Mouse (Mus musculus): ENCODE measurements at regions not wholly inside any gene's neighbourhood (a gene's known extent, or its start where the extent isn't known, plus 50 kb on each side); places are given as distances from the start of the nearest gene placed in this dataset.
A peak's percentile ranks its signal among the peaks of the same experiment; 100 is the strongest.

DNA sequence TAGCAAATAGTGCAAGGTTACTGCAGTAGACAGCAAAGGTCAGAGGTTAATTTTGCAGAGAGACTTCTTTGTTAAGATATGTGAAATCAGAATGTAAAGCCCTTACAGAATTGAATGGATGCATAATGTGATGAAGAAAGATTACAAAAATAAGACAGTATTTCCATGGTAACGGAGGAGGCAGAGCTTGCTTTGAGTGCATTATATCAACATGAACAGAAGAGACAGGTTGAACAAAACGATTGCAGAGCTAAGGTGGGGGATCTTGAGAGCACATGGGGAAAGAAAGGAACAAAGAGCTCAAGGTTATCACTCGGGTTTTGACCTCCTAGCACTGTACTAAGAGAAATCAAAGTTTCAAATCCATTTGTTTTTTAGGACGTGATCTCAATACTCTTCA lies 106.2 kb upstream of the Rap2b start:
- no peak for DNase-seq (ENCODE audit: low spot score in 2 of 2)

- DNase-seq (ENCODE audit: low spot score in 2 of 2), result no peak
Measured at GRCm38 (mm10) chr3:61255643-61256042, 105.8 kb upstream of the Rap2b start.

- DNase-seq (ENCODE audit: low spot score in 2 of 2), result peak; percentile 22 to 40
Measured at GRCm38 (mm10) chr3:61268453-61269335, 92.7 kb upstream of the Rap2b start.

- no peak for DNase-seq (ENCODE audit: low spot score in 2 of 2)
Measured at GRCm38 (mm10) chr3:61285924-61286520, 75.4 kb upstream of the Rap2b start.

- DNase-seq (ENCODE audit: low spot score in 2 of 2), result no peak
Measured at GRCm38 (mm10) chr3:61288195-61288594, 73.2 kb upstream of the Rap2b start.

DNA sequence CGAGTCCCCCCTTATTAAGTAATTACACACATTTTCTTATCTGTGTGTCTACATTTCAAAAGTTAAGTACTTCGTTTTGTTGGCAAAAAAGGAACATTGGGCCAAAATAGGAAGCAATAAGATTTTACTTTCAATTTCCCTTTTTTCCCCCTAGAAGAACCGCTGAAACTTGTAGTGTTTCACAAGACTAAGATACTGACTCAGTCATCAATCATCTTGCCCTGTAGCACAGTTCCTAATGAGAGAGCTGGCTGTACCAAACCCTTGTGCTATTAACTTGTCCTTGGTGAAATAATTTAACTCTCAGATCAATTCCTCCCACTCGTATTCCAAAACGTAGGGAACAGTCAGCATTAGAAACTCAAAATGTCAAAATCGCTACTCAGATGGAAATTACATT lies 66.6 kb upstream of the Rap2b start:
- DNase-seq (ENCODE audit: low spot score in 2 of 2), result no peak

DNA sequence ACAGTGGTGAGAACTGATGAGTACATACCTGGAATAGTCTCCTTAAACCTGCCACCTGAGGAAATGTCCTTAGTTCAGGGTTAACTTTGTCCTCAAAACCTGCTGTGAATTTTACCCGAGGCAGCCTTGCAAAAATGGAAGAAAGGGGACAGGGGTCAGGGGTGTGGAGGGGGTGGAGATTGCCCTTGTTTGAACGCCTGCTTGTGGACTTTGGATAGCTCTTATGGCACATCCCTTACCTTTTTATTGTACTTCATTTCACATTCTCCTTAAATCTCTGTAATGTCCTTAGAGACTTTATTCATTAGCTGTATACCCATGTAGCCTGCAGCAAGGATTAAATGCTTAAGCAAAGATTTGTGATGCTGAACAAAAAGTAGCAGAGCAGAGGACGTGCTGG lies 64.1 kb upstream of the Rap2b start:
- DNase-seq (ENCODE audit: low spot score in 2 of 2), result no peak

DNA sequence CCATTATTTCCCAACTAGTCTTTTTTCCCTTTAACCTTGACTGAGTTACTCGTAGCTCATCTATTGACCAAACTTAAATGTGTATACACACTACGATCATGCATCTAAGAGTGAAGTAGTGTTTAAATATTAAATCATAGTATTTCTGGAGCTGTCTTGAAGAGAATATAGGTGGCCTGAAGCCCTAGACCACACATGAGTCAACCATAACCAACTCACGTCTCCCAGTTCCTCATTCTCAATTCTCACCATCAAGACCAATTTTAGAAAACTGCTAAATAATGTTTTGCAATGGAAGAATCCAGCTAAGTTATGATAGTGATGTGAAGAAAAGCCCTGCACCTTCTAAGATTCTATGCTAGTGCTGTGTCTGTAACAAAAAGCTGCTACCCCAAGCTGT lies 59.2 kb upstream of the Rap2b start:
- no peak for DNase-seq (ENCODE audit: low spot score in 2 of 2)

- no peak for DNase-seq (ENCODE audit: low spot score in 2 of 2)
Measured at GRCm38 (mm10) chr3:61303485-61303884, 58.0 kb upstream of the Rap2b start.

- DNase-seq (ENCODE audit: low spot score in 2 of 2), result no peak
Measured at GRCm38 (mm10) chr3:61306306-61306705, 55.1 kb upstream of the Rap2b start.

- no peak for DNase-seq (ENCODE audit: low spot score in 2 of 2)
Measured at GRCm38 (mm10) chr3:61308764-61309163, 52.7 kb upstream of the Rap2b start.

DNA sequence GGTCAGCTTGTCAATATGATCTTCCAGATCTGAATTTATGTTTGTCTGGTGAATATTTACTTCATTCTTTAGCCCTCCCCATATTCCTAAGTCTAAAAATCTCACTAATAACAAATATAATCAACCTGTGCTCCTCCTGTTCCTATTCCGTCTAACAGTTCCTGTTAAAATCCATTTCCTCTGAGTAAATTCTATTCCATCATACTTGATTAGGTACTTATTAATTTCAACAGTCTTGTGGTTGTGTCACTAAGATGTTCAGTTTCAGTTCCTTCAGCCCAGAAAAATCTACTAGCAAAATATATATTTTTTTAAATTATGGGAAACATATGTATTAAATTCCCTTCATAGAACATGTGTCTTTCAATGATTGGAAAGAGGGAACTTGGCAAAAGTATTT lies 52.2 kb upstream of the Rap2b start:
- no peak for DNase-seq (ENCODE audit: low spot score in 2 of 2)

All from gastrocnemius, postnatal 4 days (tissue).